Mouse (Mus musculus) kidney, embryonic 16.5 days (tissue): ENCODE measurements at regions not wholly inside any gene's neighbourhood (a gene's known extent, or its start where the extent isn't known, plus 50 kb on each side); places are given as distances from the start of the nearest gene placed in this dataset.

Experiments
- ATAC-seq: fragments of 200-750 bp; cut with Nextera tagmentation; 2 replicates; pipeline ENCODE4 v1.8.0; 2017; ENCODE audit warnings: moderate TSS enrichment; ENCODE audit not compliant: low FRiP score, low TSS enrichment
- H3K27ac ChIP-seq: fragments of 300-500 bp; sonication (generic); 2 replicates; pipeline ENCODE4 v1.5.1; 2014; ENCODE audit warnings: low read length
- H3K27me3 ChIP-seq: fragments of 300-500 bp; sonication (generic); 2 replicates; pipeline ENCODE4 v1.6.1; 2014; ENCODE audit warnings: low read length, control low read depth, mixed read lengths; ENCODE audit not compliant: insufficient read depth
- H3K36me3 ChIP-seq: fragments of 300-500 bp; sonication (generic); 2 replicates; pipeline ENCODE4 v1.6.1; 2014; ENCODE audit warnings: low read length, control low read depth, mixed read lengths; ENCODE audit not compliant: insufficient read depth
- H3K4me1 ChIP-seq: fragments of 300-500 bp; sonication (generic); 2 replicates; pipeline ENCODE4 v1.6.1; 2014; ENCODE audit warnings: low read length, control low read depth, mixed read lengths; ENCODE audit not compliant: insufficient read depth
- H3K4me2 ChIP-seq: fragments of 300-500 bp; sonication (generic); replicated peaks from 2 replicates; pipeline ENCODE4 v1.6.1; 2014; ENCODE audit warnings: low read depth, low read length
- H3K4me3 ChIP-seq: fragments of 300-500 bp; sonication (generic); 2 replicates; pipeline ENCODE4 v1.5.1; 2014; ENCODE audit warnings: mild to moderate bottlenecking, low read length
- H3K9ac ChIP-seq: fragments of 300-500 bp; sonication (generic); replicated peaks from 2 replicates; pipeline ENCODE4 v1.6.1; 2014; ENCODE audit warnings: low read length
- H3K9me3 ChIP-seq: fragments of 300-500 bp; sonication (generic); 2 replicates; pipeline ENCODE4 v1.6.1; 2016; ENCODE audit warnings: low read length, control low read depth
- WGBS: fragments of 180-500 bp; shearing (Covaris S2); extraction: QIAGEN DNeasy Blood & Tissue Kit; methylation state at CpG from one replicate; pipeline ENCODE4 v1.1.7; 2014; 5-methylcytosine and 5-hydroxymethylcytosine counted together

GRCm38 (mm10) chr19:30406943-30407342 is 142.5 kb downstream of the Dkk1 start:
- Histone ChIP-seq H3K9ac (no peak overlapping the region), H3K4me1 (no peaks in the 10 kb centered on the region), H3K4me3 (no peak overlapping the region), H3K27me3 (no peaks in the 10 kb centered on the region), H3K27ac (0 out of 2 replicates have a peak overlapping the region, but pooled peaks have one; percentile 50), H3K4me2 (peak overlapping the region; percentile 18; the same call in 1 of the 2 replicates), H3K36me3 (no peaks in the 10 kb centered on the region), H3K9me3 (no peaks in the 10 kb centered on the region)
- WGBS: 60% methylated on average over 6 of the region's 6 CpGs
- peak; percentile 92 for ATAC-seq

GRCm38 (mm10) chr19:30419556-30420280 is 129.7 kb downstream of the Dkk1 start:
- WGBS: 19% methylated on average over 10 of the region's 10 CpGs

GRCm38 (mm10) chr19:30425627-30426026 is 123.8 kb downstream of the Dkk1 start:
- Histone ChIP-seq H3K9me3 (no peaks in the 10 kb centered on the region), H3K4me3 (no peak overlapping the region), H3K9ac (no peak overlapping the region), H3K36me3 (no peaks in the 10 kb centered on the region), H3K4me2 (no peak overlapping the region), H3K27me3 (no peaks in the 10 kb centered on the region), H3K4me1 (0 out of 2 replicates have a peak, but pooled peaks cover 5% of the 10 kb centered on the region), H3K27ac (no peak overlapping the region)
- 79% methylated on average over 2 of the region's 2 CpGs for WGBS
- ATAC-seq: no peak

More at GRCm38 (mm10) chr19:30419556-30420280, 129.7 kb downstream of the Dkk1 start:
- peak overlapping the region; percentile 71 for H3K27ac ChIP-seq
- ATAC-seq: peak; percentile 83
- no peak overlapping the region for H3K4me3 ChIP-seq
- H3K9me3 ChIP-seq: no peaks in the 10 kb centered on the region
- H3K27me3 ChIP-seq: no peaks in the 10 kb centered on the region
- peak overlapping the region; percentile 26; the same call in 1 of the 2 replicates for H3K4me2 ChIP-seq
- no peaks in the 10 kb centered on the region for H3K36me3 ChIP-seq
- H3K4me1 ChIP-seq: peaks cover 5% of the 10 kb centered on the region; the same call in 1 of the 2 replicates
- H3K9ac ChIP-seq: no peak overlapping the region; the same call in 1 of the 2 replicates

GRCm38 (mm10) chr19:30427484-30427883 is 122.0 kb downstream of the Dkk1 start:
- Histone ChIP-seq H3K36me3 (no peaks in the 10 kb centered on the region), H3K27ac (no peak overlapping the region), H3K4me1 (0 out of 2 replicates have a peak, but pooled peaks cover 5% of the 10 kb centered on the region), H3K27me3 (no peaks in the 10 kb centered on the region), H3K9ac (no peak overlapping the region), H3K4me3 (no peak overlapping the region), H3K9me3 (no peaks in the 10 kb centered on the region), H3K4me2 (no peak overlapping the region)
- no peak for ATAC-seq
- WGBS: 22% methylated on average over 2 of the region's 2 CpGs

GRCm38 (mm10) chr19:30433141-30433540 is 116.3 kb downstream of the Dkk1 start:
- H3K27ac ChIP-seq: no peak overlapping the region
- 93% methylated on average over 1 of the region's 1 CpGs for WGBS
- no peaks in the 10 kb centered on the region for H3K9me3 ChIP-seq
- ATAC-seq: no peak
- no peak overlapping the region for H3K9ac ChIP-seq
- no peak overlapping the region for H3K4me2 ChIP-seq
- H3K27me3 ChIP-seq: no peaks in the 10 kb centered on the region
- no peaks in the 10 kb centered on the region for H3K36me3 ChIP-seq
- no peak overlapping the region for H3K4me3 ChIP-seq
- peaks cover 10% of the 10 kb centered on the region for H3K4me1 ChIP-seq

GRCm38 (mm10) chr19:30435054-30435738 is 114.3 kb downstream of the Dkk1 start:
- Histone ChIP-seq H3K4me2 (no peak overlapping the region), H3K4me1 (peaks cover 10% of the 10 kb centered on the region), H3K27ac (0 out of 2 replicates have a peak overlapping the region, but pooled peaks have one; percentile 18), H3K9me3 (no peaks in the 10 kb centered on the region), H3K9ac (no peak overlapping the region), H3K4me3 (no peak overlapping the region), H3K36me3 (no peaks in the 10 kb centered on the region), H3K27me3 (no peaks in the 10 kb centered on the region)
- ATAC-seq: no peak; the same call in 1 of the 2 replicates
- WGBS: 50% methylated on average over 12 of the region's 12 CpGs

GRCm38 (mm10) chr19:30450869-30451542 is 98.5 kb downstream of the Dkk1 start:
- no peak overlapping the region for H3K4me3 ChIP-seq
- 87% methylated on average over 13 of the region's 13 CpGs for WGBS
- no peaks in the 10 kb centered on the region for H3K36me3 ChIP-seq
- no peak overlapping the region for H3K27ac ChIP-seq
- no peaks in the 10 kb centered on the region for H3K9me3 ChIP-seq
- no peak overlapping the region for H3K4me2 ChIP-seq
- H3K9ac ChIP-seq: no peak overlapping the region
- H3K4me1 ChIP-seq: no peaks in the 10 kb centered on the region
- no peak for ATAC-seq
- no peaks in the 10 kb centered on the region for H3K27me3 ChIP-seq

- WGBS: 66% methylated on average over 8 of the region's 8 CpGs
- H3K9ac ChIP-seq: no peak overlapping the region
Observed at GRCm38 (mm10) chr19:30451543-30451920, 97.9 kb downstream of the Dkk1 start.

GRCm38 (mm10) chr19:30452671-30453070 is 96.8 kb downstream of the Dkk1 start:
- H3K36me3 ChIP-seq: no peaks in the 10 kb centered on the region
- no peak overlapping the region for H3K9ac ChIP-seq
- no peaks in the 10 kb centered on the region for H3K4me1 ChIP-seq
- no peak for ATAC-seq
- H3K27me3 ChIP-seq: no peaks in the 10 kb centered on the region
- no peak overlapping the region for H3K4me3 ChIP-seq
- H3K4me2 ChIP-seq: no peak overlapping the region
- H3K9me3 ChIP-seq: no peaks in the 10 kb centered on the region
- no peak overlapping the region for H3K27ac ChIP-seq
- WGBS: 90% methylated on average over 11 of the region's 11 CpGs

More at GRCm38 (mm10) chr19:30451543-30451920, 97.9 kb downstream of the Dkk1 start:
- Histone ChIP-seq H3K4me2 (no peak overlapping the region), H3K9me3 (no peaks in the 10 kb centered on the region), H3K4me3 (no peak overlapping the region), H3K36me3 (no peaks in the 10 kb centered on the region), H3K27me3 (no peaks in the 10 kb centered on the region), H3K4me1 (no peaks in the 10 kb centered on the region), H3K27ac (no peak overlapping the region)
- ATAC-seq: no peak
